Mouse (Mus musculus) T-helper 17 cell (primary cell): ENCODE data around the gene Fgd6.

Source experiments
- in situ Hi-C, 2 experiments: fragments of 300-600 bp; cut with MboI, MseI; formaldehyde crosslinking; loops; 1 replicate in 1 of 2; 2 replicates in 1 of 2; pipeline ENCODE4 v1.15.1; 2025; ENCODE audit warnings: high pct_unique_total_duplicates in 2 of 2

The Fgd6 gene

GRCm38 (mm10) chr10:94038366-94039260, 2.8 kb downstream of the Fgd6 start:
- in situ Hi-C loops = loop anchor here in 1 of 2 experiments (10.0 kb wide), 1 partner anchor 76 kb away; no protein-coding TSS in a partner anchor

GRCm38 (mm10) chr10:94043908-94044307, 8.1 kb downstream of the Fgd6 start:
- in situ Hi-C loops = no loop called here

DNA sequence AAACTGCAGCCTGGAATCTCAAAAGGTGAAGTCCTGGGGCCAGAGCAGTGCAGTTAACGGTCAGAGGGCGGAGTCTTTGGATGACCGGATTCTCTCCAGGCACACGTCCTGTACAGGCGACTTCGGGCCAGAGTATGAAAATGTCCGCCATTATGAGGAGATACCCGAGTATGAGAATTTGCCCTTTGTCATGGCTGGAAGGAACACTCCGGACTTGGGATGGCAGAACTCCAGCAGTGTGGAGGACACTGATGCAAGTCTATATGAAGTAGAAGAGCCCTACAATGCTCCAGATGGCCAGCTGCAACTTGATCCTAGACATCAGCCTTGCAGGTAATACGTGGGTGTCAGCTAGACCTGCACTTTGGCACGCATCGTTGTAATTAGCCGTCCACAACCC, 9.5 kb downstream of the Fgd6 start:
- in situ Hi-C loops = no loop called here

DNA sequence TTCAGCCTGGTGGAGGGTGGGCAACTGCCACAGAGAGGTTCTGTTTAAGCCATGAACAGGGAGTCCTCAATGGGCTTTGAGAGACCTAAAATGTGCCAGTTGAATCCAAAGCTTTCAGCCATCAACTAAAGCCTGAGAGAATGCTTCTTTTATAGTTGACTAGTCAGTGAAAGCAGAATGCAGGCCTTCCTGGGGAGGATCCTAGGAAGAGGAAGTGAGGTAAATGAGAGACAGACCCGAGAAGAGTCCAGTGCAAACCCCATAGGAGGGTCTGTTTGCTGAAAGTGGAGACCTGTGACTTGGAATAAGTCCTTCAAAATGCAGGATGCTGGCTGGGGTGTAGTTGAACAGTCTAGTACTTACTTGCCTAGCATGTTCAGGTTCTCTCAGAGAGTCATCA, 11.2 kb downstream of the Fgd6 start:
- in situ Hi-C loops = no loop called here

DNA sequence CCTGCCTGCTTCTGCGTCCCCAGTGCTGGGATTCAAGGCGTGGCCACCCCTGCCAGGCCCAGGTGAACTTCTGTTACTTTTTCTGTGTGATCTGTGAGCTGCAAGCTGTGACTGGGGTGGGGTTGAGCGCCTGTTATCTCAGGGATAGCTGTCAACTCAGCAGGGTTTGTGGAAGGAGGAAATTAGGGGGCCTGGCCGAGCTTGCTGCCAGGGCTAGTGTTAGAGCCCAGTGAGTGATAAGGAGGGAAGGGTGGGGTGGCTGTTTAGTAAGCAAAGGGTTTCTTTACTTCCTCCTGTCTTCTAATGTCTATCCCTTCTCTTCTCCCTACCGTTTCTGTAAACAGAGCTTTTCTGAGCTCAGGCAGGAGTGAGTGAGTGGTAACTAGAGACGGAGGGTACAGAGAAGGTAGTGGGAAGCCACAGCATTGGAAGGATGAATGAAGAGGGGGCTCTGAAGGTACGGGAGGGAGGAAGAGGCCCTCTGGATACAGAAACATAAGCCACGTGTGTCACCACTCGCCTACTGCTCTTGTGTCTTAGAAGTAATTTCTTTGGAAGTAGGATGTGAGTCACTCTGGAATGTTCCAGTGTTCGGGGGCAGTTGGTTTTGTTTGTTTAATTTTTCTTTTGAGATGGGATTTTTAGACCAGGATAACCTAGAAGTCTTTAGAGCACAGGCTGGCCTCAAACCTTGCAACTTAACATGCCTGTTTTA, 12.2 kb downstream of the Fgd6 start:
- in situ Hi-C loops = no loop called here

DNA sequence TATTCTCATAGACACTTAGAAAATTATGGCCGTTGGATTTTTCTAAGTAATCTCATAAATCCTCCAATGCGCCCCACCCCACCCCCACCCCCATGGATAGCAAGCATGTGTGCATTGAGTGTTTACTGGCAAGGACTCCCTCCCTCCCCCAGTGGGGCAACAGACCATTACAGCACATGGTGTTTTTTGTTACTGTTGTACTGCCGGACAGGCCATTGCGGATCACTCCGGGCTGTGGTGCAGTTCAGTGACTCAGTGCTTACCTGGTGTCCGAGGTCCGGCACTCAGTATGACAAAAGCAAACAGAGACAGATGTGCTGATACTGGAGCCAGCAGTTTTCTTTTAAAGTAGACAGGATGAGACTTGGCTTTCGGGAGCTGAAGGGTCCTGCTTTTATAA, 13.3 kb downstream of the Fgd6 start:
- in situ Hi-C loops = no loop called here

GRCm38 (mm10) chr10:94050736-94051135, 14.9 kb downstream of the Fgd6 start:
- in situ Hi-C loops = no loop called here

DNA sequence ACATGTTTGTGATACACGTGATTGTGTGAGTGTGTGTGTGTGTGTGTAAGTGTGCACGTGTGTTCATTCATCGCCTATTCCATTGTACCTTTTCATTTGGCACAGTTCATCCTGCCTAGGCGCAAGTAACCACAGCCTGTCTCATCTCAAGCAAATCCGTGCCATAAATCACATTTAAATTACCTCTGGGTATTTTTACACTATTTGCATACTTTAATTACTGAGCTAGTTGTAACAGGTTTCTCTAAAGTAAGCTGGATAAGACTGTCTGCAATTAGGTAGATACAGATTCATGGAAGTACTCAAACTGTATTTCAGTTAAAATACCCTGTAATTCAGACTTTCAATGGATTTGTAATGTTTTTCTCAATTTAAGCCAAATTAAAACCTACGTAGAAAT, 20.7 kb downstream of the Fgd6 start:
- in situ Hi-C loops = no loop called here

DNA sequence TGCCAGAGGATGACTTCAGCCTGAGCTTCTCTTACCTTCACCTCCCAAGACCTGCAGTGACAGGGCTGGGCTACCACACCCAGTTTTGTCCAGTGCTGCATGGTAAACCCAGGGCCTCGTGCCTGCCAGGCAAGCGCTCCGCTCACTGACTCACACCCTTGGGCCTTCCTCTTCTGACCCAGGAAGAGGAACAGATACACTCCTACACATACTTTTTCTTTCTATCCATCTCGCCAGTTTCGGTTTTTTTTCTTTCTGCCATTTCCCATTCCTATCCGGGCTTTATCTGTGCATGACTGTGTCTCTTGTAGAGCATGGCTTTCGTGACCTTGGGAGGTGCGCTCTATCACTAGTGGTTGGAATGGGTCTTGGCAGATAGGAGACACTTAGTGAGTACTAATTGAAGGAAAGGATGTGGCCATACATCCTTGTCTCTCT, 23.8 kb downstream of the Fgd6 start:
- in situ Hi-C loops = no loop called here

DNA sequence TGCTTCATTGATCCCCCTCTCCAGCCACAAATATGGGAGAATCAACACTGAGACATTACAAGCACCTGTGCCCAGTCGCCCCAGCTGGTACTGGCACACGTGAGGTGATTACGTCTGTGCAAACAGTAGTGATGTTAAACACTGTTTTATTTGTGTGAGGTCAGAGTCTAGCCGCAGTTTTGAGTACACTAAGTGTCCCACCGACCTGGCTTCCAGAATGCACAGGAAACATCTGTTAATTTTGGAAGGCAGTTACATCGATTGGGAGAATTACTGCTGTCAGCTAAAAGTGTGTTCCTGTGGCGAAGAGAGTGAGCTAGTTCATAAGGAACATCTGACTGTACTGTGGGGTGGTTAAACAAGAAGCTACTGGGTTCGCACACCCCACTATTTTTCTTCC, 24.4 kb downstream of the Fgd6 start:
- in situ Hi-C loops = no loop called here

GRCm38 (mm10) chr10:94062357-94062756, 26.6 kb downstream of the Fgd6 start:
- in situ Hi-C loops = no loop called here

DNA sequence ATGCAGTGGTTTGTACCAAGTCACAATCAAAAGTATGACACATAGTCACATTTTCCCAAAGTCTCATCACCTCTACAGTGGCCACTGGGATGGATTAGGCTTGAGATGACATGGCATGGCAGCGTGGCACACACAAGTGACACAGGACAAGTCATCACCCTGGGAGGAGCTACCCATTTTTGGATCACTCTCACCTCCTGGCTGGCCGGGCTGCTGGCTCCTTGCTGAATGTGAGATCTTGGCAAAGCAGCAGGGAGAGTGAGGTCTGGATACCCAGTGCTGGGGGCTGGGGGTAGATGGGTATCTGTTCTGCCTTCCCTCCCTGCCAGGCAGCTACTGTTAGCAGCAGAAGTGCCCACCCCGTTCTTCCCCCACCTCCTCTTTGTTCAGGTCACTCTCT, 31.1 kb downstream of the Fgd6 start:
- in situ Hi-C loops = loop anchor here in 1 of 2 experiments (5.0 kb wide), 1 partner anchor 45 kb away; no protein-coding TSS in a partner anchor

DNA sequence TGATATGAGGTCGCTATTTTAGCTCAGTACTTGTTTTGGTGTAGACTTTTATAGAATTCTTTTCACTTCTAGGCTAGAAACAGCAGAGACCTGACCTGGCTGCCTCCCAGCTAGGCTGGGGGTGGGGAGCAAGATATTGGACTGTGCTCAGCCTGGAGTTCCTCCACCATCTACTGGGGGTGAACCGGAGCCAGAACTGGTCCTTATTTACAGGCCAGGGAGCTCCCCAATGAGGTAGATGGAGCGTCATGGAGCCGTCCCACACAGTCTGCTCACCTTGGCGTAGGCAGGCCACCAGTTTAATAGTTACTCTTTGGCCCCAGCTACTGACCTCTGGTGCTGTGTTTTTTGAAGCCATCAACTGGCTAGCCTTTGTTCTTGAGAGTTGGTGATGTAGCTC, 32.9 kb downstream of the Fgd6 start:
- in situ Hi-C loops = loop anchor here in 1 of 2 experiments (5.0 kb wide), 1 partner anchor 46 kb away; no protein-coding TSS in a partner anchor

- in situ Hi-C loops = no loop called here
These were observed 35.8 kb downstream of the Fgd6 start for GRCm38 (mm10) chr10:94071641-94072040.

- in situ Hi-C loops = no loop called here
These were observed 36.6 kb downstream of the Fgd6 start for GRCm38 (mm10) chr10:94072261-94072915.

DNA sequence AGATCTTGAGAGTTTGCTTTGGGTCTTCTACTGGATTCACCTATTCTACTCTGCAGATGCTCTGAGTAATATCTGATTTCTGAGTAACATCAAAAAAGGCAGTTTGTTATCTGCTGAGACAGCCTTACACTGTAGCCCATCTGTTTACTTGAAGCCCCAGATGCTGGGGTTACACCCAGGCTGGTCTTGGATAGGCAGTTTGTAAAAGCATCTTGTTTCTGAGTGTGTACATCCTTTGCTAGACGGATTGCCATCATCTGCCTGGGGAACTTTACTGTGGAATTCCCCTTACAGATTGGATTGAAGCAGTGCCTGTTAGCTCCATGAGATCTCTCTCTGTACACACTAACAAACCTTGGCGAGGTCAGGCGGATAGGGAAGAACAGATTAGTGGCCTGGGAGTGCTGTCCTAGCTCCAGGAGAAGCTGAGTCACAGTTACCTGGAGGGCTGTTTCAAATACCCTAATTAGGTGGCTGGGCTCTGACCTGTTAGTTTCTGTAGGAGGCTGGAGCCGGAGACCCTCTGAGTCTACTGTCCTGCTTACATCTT, 37.2 kb downstream of the Fgd6 start:
- in situ Hi-C loops = no loop called here

GRCm38 (mm10) chr10:94076966-94077825, 41.4 kb downstream of the Fgd6 start:
- in situ Hi-C loops = no loop called here

GRCm38 (mm10) chr10:94080740-94081139, 44.9 kb downstream of the Fgd6 start:
- in situ Hi-C loops = no loop called here

DNA sequence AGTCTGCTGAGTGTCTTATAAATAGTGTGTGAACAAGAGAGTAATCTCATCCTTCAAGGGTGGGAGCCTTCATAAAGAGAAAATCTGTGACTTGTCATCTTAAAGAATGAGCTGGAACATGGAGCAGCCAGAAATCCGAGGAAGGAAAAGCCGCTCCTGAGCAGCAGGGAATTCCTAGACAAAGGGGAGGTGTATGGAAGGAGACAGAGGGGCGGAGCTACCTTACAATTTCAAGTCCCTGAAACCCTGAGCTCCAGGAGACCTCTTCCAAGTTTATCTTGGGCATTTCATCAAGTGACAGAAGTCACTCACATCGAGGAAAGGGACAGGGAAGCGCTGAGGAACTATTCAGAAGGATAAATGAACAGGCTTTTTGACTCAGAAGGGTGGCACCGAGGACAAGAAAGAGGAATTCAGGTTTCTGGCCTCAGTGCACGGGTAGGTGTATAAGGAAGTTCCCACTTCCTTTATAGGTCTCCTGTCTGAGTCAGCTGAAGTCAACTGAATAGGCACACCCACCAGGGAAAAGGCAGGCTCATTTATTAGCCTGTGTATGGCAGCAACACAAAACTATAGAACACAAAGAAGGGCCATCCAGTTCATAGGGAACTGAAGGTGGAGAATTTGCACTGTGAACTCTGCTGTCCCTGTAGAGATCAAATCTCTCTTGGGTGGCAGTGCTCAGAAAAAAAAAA, 46.4 kb downstream of the Fgd6 start:
- in situ Hi-C loops = no loop called here

- in situ Hi-C loops = no loop called here
These were observed 50.5 kb downstream of the Fgd6 start for GRCm38 (mm10) chr10:94086315-94086714.
